Mouse (Mus musculus): ENCODE results near the gene Chadl. TPM values are rescaled to one million over a fixed set of nuclear protein-coding genes. Genes with fewer than 3 reads are reported as not detected.

Gene Chadl
- polyA plus RNA-seq, 1 experiment from 2014 or later, result 3.0 TPM

DNA sequence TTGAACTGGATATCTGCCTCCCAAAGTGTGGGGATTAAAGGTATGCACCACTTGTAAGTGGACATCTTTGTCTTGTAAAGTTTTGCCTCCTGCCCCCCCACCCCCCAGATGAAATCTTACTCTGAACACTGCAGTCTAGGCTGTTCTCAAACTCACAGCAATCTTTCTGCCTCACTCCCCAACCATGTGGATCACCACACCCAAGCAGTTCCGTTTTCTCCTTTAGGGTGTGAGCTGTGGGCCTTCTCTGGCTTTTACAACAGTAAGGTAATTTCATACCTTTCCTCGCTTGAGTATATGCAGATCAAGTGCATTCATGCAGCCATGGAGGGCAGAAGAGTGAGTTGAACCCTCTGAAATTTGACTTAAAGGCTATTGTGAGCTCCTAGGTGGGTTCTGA is 3.1 kb upstream of the Chadl start:
- no peak overlapping the region for H3K9ac ChIP-seq (replicated peaks; ENCODE audit: low read length)
- ATAC-seq (replicated peaks; ENCODE audit: insufficient number of reproducible peaks, low FRiP score, low TSS enrichment, low read depth), result no peak
- 67% methylated on average over 2 of the region's 2 CpGs for WGBS
- DNase-seq (ENCODE audit: low spot score), result no peak
- no peak overlapping the region for H3K4me2 ChIP-seq (ENCODE audit: low read depth, low read length)
- peaks cover 8% of the 10 kb centered on the region for H3K36me3 ChIP-seq (replicated peaks; ENCODE audit: control insufficient read depth, insufficient read depth, low read depth, low read length)
- no peak overlapping the region for H3K4me3 ChIP-seq (ENCODE audit: low read depth, low read length)
- no peaks in the 10 kb centered on the region for H3K4me1 ChIP-seq (ENCODE audit: control insufficient read depth, insufficient read depth, low read length)
- H3K27ac ChIP-seq (replicated peaks; ENCODE audit: low read depth, low read length), result no peak overlapping the region
- H3K9me3 ChIP-seq (replicated peaks; ENCODE audit: control insufficient read depth, low read length), result no peaks in the 10 kb centered on the region
- H3K27me3 ChIP-seq (ENCODE audit: control insufficient read depth, insufficient read depth, low read length), result peaks cover 1% of the 10 kb centered on the region; the same call in 1 of the 2 replicates

DNA sequence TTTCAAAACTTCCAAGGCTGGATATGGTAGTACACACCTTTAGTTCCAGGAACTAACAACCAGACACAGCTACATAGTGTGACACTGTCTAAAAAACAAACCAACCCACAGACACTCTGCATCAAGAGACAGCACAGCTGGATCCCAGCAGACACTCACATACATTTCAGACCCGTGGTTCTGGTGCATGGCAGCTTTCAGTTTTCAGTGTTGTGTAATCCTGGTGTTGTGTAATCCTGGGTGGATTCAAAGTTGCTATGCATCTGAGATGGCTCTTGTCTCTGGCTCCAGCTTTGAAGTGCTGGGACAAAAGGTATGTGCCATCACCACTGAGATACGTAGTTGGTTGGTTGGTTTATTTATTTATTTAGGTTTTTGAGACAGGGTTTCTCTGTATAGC is 1.4 kb upstream of the Chadl start:
- H3K4me3 ChIP-seq (ENCODE audit: low read depth, low read length), result no peak overlapping the region
- H3K4me2 ChIP-seq (ENCODE audit: low read depth, low read length), result no peak overlapping the region
- WGBS, result 78% methylated on average over 2 of the region's 2 CpGs
- H3K9me3 ChIP-seq (replicated peaks; ENCODE audit: control insufficient read depth, low read length), result no peaks in the 10 kb centered on the region
- DNase-seq (ENCODE audit: low spot score) (no peak), ATAC-seq (replicated peaks; ENCODE audit: insufficient number of reproducible peaks, low FRiP score, low TSS enrichment, low read depth) (no peak)
- peaks cover 16% of the 10 kb centered on the region for H3K27me3 ChIP-seq (ENCODE audit: control insufficient read depth, insufficient read depth, low read length)
- no peaks in the 10 kb centered on the region; the same call in 1 of the 2 replicates for H3K36me3 ChIP-seq (replicated peaks; ENCODE audit: control insufficient read depth, insufficient read depth, low read depth, low read length)
- peaks cover 3% of the 10 kb centered on the region for H3K4me1 ChIP-seq (ENCODE audit: control insufficient read depth, insufficient read depth, low read length)
- H3K27ac ChIP-seq (replicated peaks; ENCODE audit: low read depth, low read length), result no peak overlapping the region
- H3K9ac ChIP-seq (replicated peaks; ENCODE audit: low read length), result no peak overlapping the region

DNA sequence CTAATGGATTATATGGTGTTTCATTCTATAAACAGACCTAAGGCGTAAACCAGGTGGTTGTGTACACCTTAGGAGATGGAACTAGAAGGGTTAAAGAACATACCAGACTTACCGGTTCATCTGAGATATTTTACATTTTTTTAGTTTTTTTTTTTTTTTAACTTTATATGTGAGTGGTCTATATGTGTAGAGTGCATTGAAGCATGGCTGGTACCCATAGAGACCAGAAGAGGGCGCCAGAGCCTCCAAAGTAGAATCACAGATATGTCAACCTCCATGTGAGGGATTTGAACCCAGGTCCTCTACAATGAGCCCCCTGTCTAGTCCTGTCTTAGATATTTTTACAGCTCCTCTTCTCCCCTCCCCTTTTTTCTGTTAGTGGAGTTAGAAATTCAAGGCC is 760 bp upstream of the Chadl start:
- no peak overlapping the region for H3K4me2 ChIP-seq (ENCODE audit: low read depth, low read length)
- ATAC-seq (replicated peaks; ENCODE audit: insufficient number of reproducible peaks, low FRiP score, low TSS enrichment, low read depth), result no peak
- H3K4me1 ChIP-seq (ENCODE audit: control insufficient read depth, insufficient read depth, low read length), result peaks cover 3% of the 10 kb centered on the region
- H3K9me3 ChIP-seq (replicated peaks; ENCODE audit: control insufficient read depth, low read length), result no peaks in the 10 kb centered on the region
- peak; percentile 66 for DNase-seq (ENCODE audit: low spot score)
- H3K27ac ChIP-seq (replicated peaks; ENCODE audit: low read depth, low read length), result no peak overlapping the region
- H3K36me3 ChIP-seq (replicated peaks; ENCODE audit: control insufficient read depth, insufficient read depth, low read depth, low read length), result no peaks in the 10 kb centered on the region; the same call in 1 of the 2 replicates
- 48% methylated on average over 3 of the region's 3 CpGs for WGBS
- H3K9ac ChIP-seq (replicated peaks; ENCODE audit: low read length), result no peak overlapping the region
- peaks cover 23% of the 10 kb centered on the region for H3K27me3 ChIP-seq (ENCODE audit: control insufficient read depth, insufficient read depth, low read length)
- H3K4me3 ChIP-seq (ENCODE audit: low read depth, low read length), result no peak overlapping the region

DNA sequence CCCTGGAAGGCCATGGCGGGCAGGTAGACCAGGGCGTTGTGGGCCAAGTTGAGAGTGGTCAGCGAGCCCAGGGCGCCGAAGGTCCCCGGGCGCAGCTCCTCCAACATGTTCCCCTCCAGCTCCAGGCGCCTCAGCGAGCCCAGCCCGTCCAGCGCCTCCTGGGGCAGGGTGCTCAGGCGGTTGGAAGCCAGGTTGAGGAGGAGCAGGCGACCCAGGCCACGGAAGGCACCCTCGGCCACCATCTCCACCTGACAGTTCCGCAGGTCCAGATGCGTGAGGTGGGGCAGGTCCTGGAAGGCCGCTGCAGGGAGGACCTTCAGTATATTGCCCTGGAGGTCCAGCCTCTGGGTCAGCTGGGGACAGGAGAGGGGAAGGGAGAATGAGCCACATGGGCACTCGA is 2.2 kb downstream of the Chadl start:
- ATAC-seq (replicated peaks; ENCODE audit: insufficient number of reproducible peaks, low FRiP score, low TSS enrichment, low read depth), result no peak

DNA sequence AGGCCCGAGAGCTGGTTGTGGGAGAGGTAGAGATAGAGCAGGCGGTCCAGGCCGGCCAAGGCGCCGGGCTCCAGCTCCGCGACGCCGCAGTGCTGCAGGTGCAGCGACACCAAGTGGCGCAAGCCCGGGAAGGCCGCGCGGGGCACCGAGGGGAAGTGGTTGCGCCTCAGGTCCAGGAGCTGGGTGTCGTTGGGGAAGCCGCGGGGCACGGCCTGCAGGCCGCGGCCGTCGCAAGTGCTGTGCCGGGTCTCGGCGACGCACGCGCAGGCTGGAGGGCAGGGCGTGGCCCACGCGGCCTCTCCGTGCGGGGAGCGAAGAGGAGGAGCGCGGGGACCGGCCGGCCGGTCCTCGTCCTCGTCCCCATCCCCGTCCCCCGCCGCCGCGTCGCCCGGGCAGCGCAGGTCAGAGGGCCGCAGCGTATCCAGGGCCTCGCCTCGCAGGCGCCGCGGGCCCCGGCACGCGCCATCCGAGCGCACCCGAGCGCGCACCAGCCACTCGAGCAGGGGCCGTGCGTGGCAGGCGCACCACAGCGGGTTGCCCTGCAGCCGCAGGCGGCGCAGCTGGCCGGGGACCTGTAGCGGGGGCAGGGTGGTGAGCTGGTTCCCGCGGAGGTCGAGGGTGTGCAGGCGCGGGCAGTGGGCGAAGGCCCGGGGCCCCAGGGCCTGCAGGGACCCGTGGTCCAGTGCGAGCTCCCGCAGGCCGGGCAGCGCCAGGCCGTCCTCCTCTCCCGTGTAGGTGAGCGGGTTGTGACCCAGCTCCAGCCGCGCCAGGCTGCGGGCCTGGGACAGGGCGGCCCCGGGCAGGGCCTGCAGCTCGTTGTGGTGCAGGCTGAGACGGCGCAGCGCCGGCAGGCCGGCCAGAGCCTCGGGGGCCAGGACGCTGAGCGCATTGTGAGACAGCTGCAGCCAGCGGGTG is 2.9 kb downstream of the Chadl start:
- H3K27ac ChIP-seq (replicated peaks; ENCODE audit: low read depth, low read length), result 0 out of 2 replicates have a peak overlapping the region, but pooled peaks have one; percentile 28
- DNase-seq (ENCODE audit: low spot score), result peak; percentile 86
- WGBS, result under 1% methylated on average over 82 of the region's 107 CpGs
- H3K4me3 ChIP-seq (ENCODE audit: low read depth, low read length), result peak overlapping the region; percentile 59
- ATAC-seq (replicated peaks; ENCODE audit: insufficient number of reproducible peaks, low FRiP score, low TSS enrichment, low read depth), result peak; percentile 78
- peak overlapping the region; percentile 77 for H3K9ac ChIP-seq (replicated peaks; ENCODE audit: low read length)
- no peaks in the 10 kb centered on the region for H3K36me3 ChIP-seq (replicated peaks; ENCODE audit: control insufficient read depth, insufficient read depth, low read depth, low read length)
- peak overlapping the region; percentile 99 for H3K4me2 ChIP-seq (ENCODE audit: low read depth, low read length)
- H3K9me3 ChIP-seq (replicated peaks; ENCODE audit: control insufficient read depth, low read length), result no peaks in the 10 kb centered on the region
- H3K4me1 ChIP-seq (ENCODE audit: control insufficient read depth, insufficient read depth, low read length), result peaks cover 3% of the 10 kb centered on the region
- peaks cover 32% of the 10 kb centered on the region for H3K27me3 ChIP-seq (ENCODE audit: control insufficient read depth, insufficient read depth, low read length)

More for the DNA sequence above, 2.2 kb downstream of the Chadl start:
- H3K9me3 ChIP-seq (replicated peaks; ENCODE audit: control insufficient read depth, low read length), result no peaks in the 10 kb centered on the region
- peaks cover 32% of the 10 kb centered on the region for H3K27me3 ChIP-seq (ENCODE audit: control insufficient read depth, insufficient read depth, low read length)
- WGBS, result 29% methylated on average over 19 of the region's 19 CpGs
- DNase-seq (ENCODE audit: low spot score), result no peak
- no peak overlapping the region for H3K27ac ChIP-seq (replicated peaks; ENCODE audit: low read depth, low read length)
- peak overlapping the region; percentile 99 for H3K4me2 ChIP-seq (ENCODE audit: low read depth, low read length)
- H3K36me3 ChIP-seq (replicated peaks; ENCODE audit: control insufficient read depth, insufficient read depth, low read depth, low read length), result no peaks in the 10 kb centered on the region
- H3K4me1 ChIP-seq (ENCODE audit: control insufficient read depth, insufficient read depth, low read length), result peaks cover 3% of the 10 kb centered on the region
- peak overlapping the region; percentile 77 for H3K9ac ChIP-seq (replicated peaks; ENCODE audit: low read length)
- H3K4me3 ChIP-seq (ENCODE audit: low read depth, low read length), result peak overlapping the region; percentile 59

DNA sequence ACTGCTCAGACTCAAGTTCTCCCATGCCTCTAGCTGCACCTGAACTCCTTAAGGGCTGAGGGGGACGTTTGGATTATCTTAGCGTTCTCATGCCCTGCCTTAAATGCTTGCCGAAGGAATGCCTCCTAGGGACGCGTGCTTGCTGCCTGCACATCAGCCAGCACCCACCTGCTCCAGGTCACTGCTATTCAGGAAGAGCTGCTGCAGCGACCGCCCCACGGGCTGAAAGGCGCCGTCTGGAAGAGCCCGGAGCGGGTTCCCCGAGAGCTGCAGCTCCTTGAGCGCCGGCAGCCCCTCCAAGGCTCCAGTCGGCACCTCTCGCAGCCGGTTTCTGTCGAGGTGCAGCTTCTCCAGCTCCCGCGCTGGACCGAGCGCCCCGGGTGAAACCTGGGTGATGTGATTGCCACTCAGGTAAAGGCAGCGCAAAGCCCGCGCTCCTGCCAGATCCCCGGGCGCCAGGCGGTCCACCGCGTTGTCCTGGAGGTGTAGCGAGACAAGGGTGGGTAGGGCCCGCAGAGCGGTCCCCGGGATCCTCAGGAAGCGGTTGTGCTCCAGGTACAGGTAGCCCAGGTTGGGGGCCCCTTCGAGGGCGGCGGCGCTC is 3.6 kb downstream of the Chadl start:
- WGBS, result 4% methylated on average over 37 of the region's 41 CpGs
- H3K27ac ChIP-seq (replicated peaks; ENCODE audit: low read depth, low read length), result no peak overlapping the region
- peak overlapping the region; percentile 59 for H3K4me3 ChIP-seq (ENCODE audit: low read depth, low read length)
- no peaks in the 10 kb centered on the region for H3K36me3 ChIP-seq (replicated peaks; ENCODE audit: control insufficient read depth, insufficient read depth, low read depth, low read length)
- H3K4me2 ChIP-seq (ENCODE audit: low read depth, low read length), result peak overlapping the region; percentile 99
- H3K27me3 ChIP-seq (ENCODE audit: control insufficient read depth, insufficient read depth, low read length), result peaks cover 32% of the 10 kb centered on the region
- peak overlapping the region; percentile 77 for H3K9ac ChIP-seq (replicated peaks; ENCODE audit: low read length)
- peaks cover 3% of the 10 kb centered on the region for H3K4me1 ChIP-seq (ENCODE audit: control insufficient read depth, insufficient read depth, low read length)
- ATAC-seq (replicated peaks; ENCODE audit: insufficient number of reproducible peaks, low FRiP score, low TSS enrichment, low read depth) (no peak; the same call in 1 of the 2 replicates), DNase-seq (ENCODE audit: low spot score) (peak; percentile 7)
- H3K9me3 ChIP-seq (replicated peaks; ENCODE audit: control insufficient read depth, low read length), result no peaks in the 10 kb centered on the region

DNA sequence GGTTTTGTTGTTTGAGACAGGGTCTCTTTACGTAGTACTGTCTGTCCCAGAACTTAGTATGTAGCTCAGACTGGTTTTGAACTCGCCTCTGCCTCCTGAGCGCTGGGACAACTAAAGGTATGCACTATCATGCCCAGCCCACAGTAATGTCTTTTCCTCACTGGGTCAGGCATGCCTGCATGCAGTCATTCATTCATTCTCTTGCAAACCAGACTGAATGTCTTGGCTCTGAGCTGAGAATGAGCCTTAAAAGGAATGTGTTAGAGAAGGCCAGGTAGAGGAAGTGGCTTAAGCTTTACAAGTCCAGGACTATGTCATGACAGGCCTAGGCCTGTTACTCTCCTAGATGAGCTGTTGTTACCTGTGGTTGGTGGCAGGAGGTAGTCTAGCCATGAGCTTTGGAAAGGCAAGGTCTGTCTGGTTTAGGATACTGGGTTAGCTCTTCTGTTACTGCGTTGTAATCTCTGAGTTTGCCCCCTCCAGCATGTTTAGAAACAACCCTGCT is 16.7 kb downstream of the Chadl start:
- Histone ChIP-seq H3K4me2 (ENCODE audit: low read depth, low read length) (no peak overlapping the region), H3K9ac (replicated peaks; ENCODE audit: low read length) (no peak overlapping the region), H3K27ac (replicated peaks; ENCODE audit: low read depth, low read length) (no peak overlapping the region), H3K36me3 (replicated peaks; ENCODE audit: control insufficient read depth, insufficient read depth, low read depth, low read length) (peaks cover 4% of the 10 kb centered on the region), H3K4me1 (ENCODE audit: control insufficient read depth, insufficient read depth, low read length) (no peaks in the 10 kb centered on the region), H3K27me3 (ENCODE audit: control insufficient read depth, insufficient read depth, low read length) (no peaks in the 10 kb centered on the region), H3K4me3 (ENCODE audit: low read depth, low read length) (no peak overlapping the region), H3K9me3 (replicated peaks; ENCODE audit: control insufficient read depth, low read length) (no peaks in the 10 kb centered on the region)
- no peak for DNase-seq (ENCODE audit: low spot score)
- ATAC-seq (replicated peaks; ENCODE audit: insufficient number of reproducible peaks, low FRiP score, low TSS enrichment, low read depth), result no peak
- WGBS, result 95% methylated on average over 4 of the region's 4 CpGs

DNA sequence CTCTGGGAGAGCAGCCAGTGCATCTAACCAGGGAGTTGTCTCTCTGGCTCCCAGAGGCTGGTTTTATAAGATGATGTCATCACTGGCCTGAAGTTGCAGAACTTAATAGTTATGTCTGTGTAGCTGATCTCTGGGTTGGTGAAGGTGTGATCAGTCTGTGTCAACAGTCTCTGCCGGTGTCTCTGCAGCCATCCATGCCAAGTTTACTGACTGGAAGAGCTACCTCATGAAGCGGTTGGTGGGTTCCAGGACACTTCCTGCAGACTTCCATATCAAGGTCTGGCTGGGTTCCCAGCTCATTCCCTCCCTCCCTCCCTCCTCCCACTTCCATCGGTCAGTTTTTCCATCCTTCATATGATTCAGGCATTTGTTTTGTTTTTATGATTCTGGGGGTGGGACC is 20.4 kb downstream of the Chadl start:
- ATAC-seq (replicated peaks; ENCODE audit: insufficient number of reproducible peaks, low FRiP score, low TSS enrichment, low read depth), result no peak
- no peaks in the 10 kb centered on the region for H3K27me3 ChIP-seq (ENCODE audit: control insufficient read depth, insufficient read depth, low read length)
- H3K36me3 ChIP-seq (replicated peaks; ENCODE audit: control insufficient read depth, insufficient read depth, low read depth, low read length), result no peaks in the 10 kb centered on the region; the same call in none of the 2 replicates
- DNase-seq (ENCODE audit: low spot score), result no peak
- no peak overlapping the region for H3K9ac ChIP-seq (replicated peaks; ENCODE audit: low read length)
- H3K4me1 ChIP-seq (ENCODE audit: control insufficient read depth, insufficient read depth, low read length), result no peaks in the 10 kb centered on the region
- no peak overlapping the region for H3K4me2 ChIP-seq (ENCODE audit: low read depth, low read length)
- H3K9me3 ChIP-seq (replicated peaks; ENCODE audit: control insufficient read depth, low read length), result no peaks in the 10 kb centered on the region
- H3K4me3 ChIP-seq (ENCODE audit: low read depth, low read length), result no peak overlapping the region
- no peak overlapping the region for H3K27ac ChIP-seq (replicated peaks; ENCODE audit: low read depth, low read length)
- 91% methylated on average over 3 of the region's 3 CpGs for WGBS
